Mouse (Mus musculus): Measurements from ENCODE around the gene Krtap26-1.

- TF ChIP-seq CTCF (IDR thresholded peaks at IDR 0.05; ENCODE audit: low read depth) (no peak), EP300 (IDR thresholded peaks at IDR 0.05; ENCODE audit: low read depth) (no peak)
Measured at GRCm38 (mm10) chr16:88651952-88652351, 4.4 kb upstream of the Krtap26-1 start.

Measured in liver, embryonic 14.5 days (tissue).